Mouse (Mus musculus): ENCODE data around the gene Orm2. TPM values are rescaled to one million over a fixed set of nuclear protein-coding genes. Genes with fewer than 3 reads are reported as not detected.
"Not testable (repeated sequence)": the region's sequence is repeated elsewhere in the genome, so short reads cannot be mapped to it uniquely, and the experiment has no call there.

Orm2 gene
- polyA plus RNA-seq (2015; fragmentation: Nextera tagmentation; extraction: Ambion mirVana) = not detected in 2 replicates

DNA sequence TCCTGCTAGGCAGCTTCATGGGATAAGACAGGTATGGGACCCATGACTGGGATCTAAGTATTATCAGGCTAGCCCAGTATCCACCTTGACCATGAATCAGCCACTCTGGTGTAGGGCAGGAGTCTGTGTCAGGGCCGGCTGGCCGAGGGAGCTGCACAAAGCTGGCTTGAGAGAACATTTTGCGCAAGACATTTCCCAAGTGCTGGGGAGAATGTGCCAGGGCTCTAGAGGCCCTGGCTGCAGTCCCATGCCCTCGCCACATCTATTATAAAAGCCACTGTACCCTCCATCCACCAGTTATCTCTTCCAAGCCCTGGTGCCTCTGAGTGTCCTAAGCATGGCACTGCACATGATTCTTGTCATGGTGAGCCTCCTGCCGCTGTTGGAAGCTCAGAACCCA is at the start of gene Orm2:
Gene Orm2, plus strand, starts transcription at position 300 of the 400 bp plus-strand sequence.
- Histone ChIP-seq H3K4me2 (no peak within 1 kb of the TSS), H3K36me3 (no peaks in the 10 kb centered on the region), H3K4me3 (no peak within 1 kb of the TSS), H3K4me1 (no peaks in the 10 kb centered on the region), H3K9me3 (no peaks in the 10 kb centered on the region), H3K27ac (no peak within 1 kb of the TSS), H3K27me3 (no peaks in the 10 kb centered on the region), H3K9ac (no peak within 1 kb of the TSS)
- 70% methylated on average over 5 of the region's 5 CpGs for WGBS
- ATAC-seq (ENCODE audit: borderline replicate concordance, extremely low read depth, low FRiP score, low TSS enrichment) = no peak

DNA sequence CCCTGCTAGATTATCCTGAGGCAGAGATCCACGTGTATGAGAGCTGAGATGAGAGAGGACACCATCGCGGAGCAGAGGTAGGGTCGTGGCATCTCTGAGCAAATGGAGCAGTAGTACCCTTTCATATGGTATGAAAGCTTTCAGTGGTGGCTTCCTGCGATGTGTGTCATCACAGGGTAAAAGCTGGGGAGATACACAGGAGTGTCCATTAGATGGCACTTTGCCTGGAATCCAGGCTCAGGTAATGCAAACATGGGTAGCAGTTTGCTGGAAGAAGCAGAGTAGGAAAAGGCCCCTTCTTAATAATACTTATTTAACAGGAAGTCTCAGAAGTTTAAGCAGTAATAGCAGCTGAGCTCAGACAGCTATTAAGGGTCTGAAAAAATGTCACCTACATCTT is 48.2 kb upstream of the Orm2 start:
- 71% methylated on average over 5 of the region's 5 CpGs for WGBS
- Histone ChIP-seq H3K4me3 (no peak overlapping the region), H3K4me1 (no peaks in the 10 kb centered on the region), H3K9ac (no peak overlapping the region), H3K36me3 (peaks cover 38% of the 10 kb centered on the region; the same call in 1 of the 2 replicates), H3K27me3 (no peaks in the 10 kb centered on the region), H3K9me3 (no peaks in the 10 kb centered on the region), H3K4me2 (no peak overlapping the region), H3K27ac (no peak overlapping the region)
- ATAC-seq (ENCODE audit: borderline replicate concordance, extremely low read depth, low FRiP score, low TSS enrichment) = no peak

- no peak overlapping the region for H3K27ac ChIP-seq
- H3K9ac ChIP-seq = no peak overlapping the region
- H3K4me1 ChIP-seq = no peaks in the 10 kb centered on the region
- H3K4me2 ChIP-seq = no peak overlapping the region
- no peaks in the 10 kb centered on the region for H3K27me3 ChIP-seq
- H3K9me3 ChIP-seq = no peaks in the 10 kb centered on the region
- H3K4me3 ChIP-seq = no peak overlapping the region
- peaks cover 33% of the 10 kb centered on the region for H3K36me3 ChIP-seq
- 60% methylated on average over 9 of the region's 9 CpGs for WGBS
- ATAC-seq (ENCODE audit: borderline replicate concordance, extremely low read depth, low FRiP score, low TSS enrichment) = no peak; the same call in 1 of the 2 replicates
These were observed 46.0 kb upstream of the Orm2 start for GRCm38 (mm10) chr4:63316076-63316746.

- peaks cover 61% of the 10 kb centered on the region for H3K36me3 ChIP-seq
- 29% methylated on average over 3 of the region's 3 CpGs for WGBS
These were observed 42.7 kb upstream of the Orm2 start for GRCm38 (mm10) chr4:63319566-63319965.

GRCm38 (mm10) chr4:63323275-63323815 is 38.9 kb upstream of the Orm2 start:
- ATAC-seq (ENCODE audit: borderline replicate concordance, extremely low read depth, low FRiP score, low TSS enrichment) = no peak
- WGBS = 80% methylated on average over 8 of the region's 8 CpGs
- Histone ChIP-seq H3K4me3 (no peak overlapping the region), H3K27me3 (no peaks in the 10 kb centered on the region), H3K9ac (no peak overlapping the region), H3K36me3 (peaks cover 68% of the 10 kb centered on the region), H3K9me3 (no peaks in the 10 kb centered on the region), H3K27ac (no peak overlapping the region), H3K4me2 (no peak overlapping the region), H3K4me1 (no peaks in the 10 kb centered on the region)

More at GRCm38 (mm10) chr4:63319566-63319965, 42.7 kb upstream of the Orm2 start:
- H3K9me3 ChIP-seq; H3K27ac ChIP-seq; ATAC-seq (ENCODE audit: borderline replicate concordance, extremely low read depth, low FRiP score, low TSS enrichment); H3K4me2 ChIP-seq; H3K4me3 ChIP-seq; H3K9ac ChIP-seq; H3K4me1 ChIP-seq; H3K27me3 ChIP-seq: not testable (repeated sequence)

- Histone ChIP-seq H3K4me3 (no peak overlapping the region), H3K36me3 (peaks cover 46% of the 10 kb centered on the region), H3K9me3 (no peaks in the 10 kb centered on the region), H3K4me1 (no peaks in the 10 kb centered on the region), H3K9ac (no peak overlapping the region), H3K4me2 (no peak overlapping the region), H3K27me3 (no peaks in the 10 kb centered on the region), H3K27ac (no peak overlapping the region)
- ATAC-seq (ENCODE audit: borderline replicate concordance, extremely low read depth, low FRiP score, low TSS enrichment) = no peak
- WGBS = 88% methylated on average over 4 of the region's 4 CpGs
These were observed 28.8 kb upstream of the Orm2 start for GRCm38 (mm10) chr4:63333403-63333802.

GRCm38 (mm10) chr4:63338414-63339076 is 23.7 kb upstream of the Orm2 start:
- Histone ChIP-seq H3K9ac (no peak overlapping the region), H3K4me1 (no peaks in the 10 kb centered on the region), H3K27ac (no peak overlapping the region), H3K9me3 (no peaks in the 10 kb centered on the region), H3K36me3 (peaks cover 10% of the 10 kb centered on the region), H3K27me3 (no peaks in the 10 kb centered on the region), H3K4me2 (no peak overlapping the region), H3K4me3 (no peak overlapping the region)
- no peak for ATAC-seq (ENCODE audit: borderline replicate concordance, extremely low read depth, low FRiP score, low TSS enrichment)
- WGBS = 58% methylated on average over 3 of the region's 3 CpGs

GRCm38 (mm10) chr4:63342491-63342890 is 19.8 kb upstream of the Orm2 start:
- WGBS = 59% methylated on average over 4 of the region's 4 CpGs
- Histone ChIP-seq H3K9me3 (no peaks in the 10 kb centered on the region), H3K9ac (no peak overlapping the region), H3K36me3 (no peaks in the 10 kb centered on the region), H3K4me3 (no peak overlapping the region), H3K27ac (no peak overlapping the region), H3K4me2 (no peak overlapping the region), H3K27me3 (no peaks in the 10 kb centered on the region), H3K4me1 (no peaks in the 10 kb centered on the region)
- ATAC-seq (ENCODE audit: borderline replicate concordance, extremely low read depth, low FRiP score, low TSS enrichment) = no peak

GRCm38 (mm10) chr4:63343608-63344007 is 18.6 kb upstream of the Orm2 start:
- H3K27ac ChIP-seq = no peak overlapping the region
- no peaks in the 10 kb centered on the region for H3K9me3 ChIP-seq
- no peaks in the 10 kb centered on the region for H3K27me3 ChIP-seq
- H3K4me1 ChIP-seq = no peaks in the 10 kb centered on the region
- no peak for ATAC-seq (ENCODE audit: borderline replicate concordance, extremely low read depth, low FRiP score, low TSS enrichment)
- no peaks in the 10 kb centered on the region for H3K36me3 ChIP-seq
- H3K4me3 ChIP-seq = no peak overlapping the region
- WGBS = 56% methylated on average over 3 of the region's 3 CpGs
- no peak overlapping the region for H3K9ac ChIP-seq
- H3K4me2 ChIP-seq = no peak overlapping the region

DNA sequence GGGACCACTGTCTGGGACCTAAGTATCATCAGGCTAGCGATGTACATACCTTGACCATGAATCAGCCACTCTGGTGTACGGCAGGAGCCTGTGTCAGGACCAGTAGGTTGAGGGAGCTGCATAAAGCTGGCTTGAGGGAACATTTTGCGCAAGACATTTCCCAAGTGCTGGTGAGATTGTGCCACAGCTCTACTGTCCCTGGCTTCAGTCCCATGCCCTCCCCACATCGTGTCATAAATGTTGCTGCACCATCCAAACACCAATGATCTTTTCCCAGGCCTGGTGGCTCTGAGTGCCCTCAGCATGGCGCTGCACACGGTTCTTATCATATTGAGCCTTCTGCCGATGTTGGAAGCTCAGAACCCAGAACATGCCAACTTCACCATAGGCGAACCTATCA is 18.0 kb upstream of the Orm2 start, which contains the start of gene Orm1:
Gene Orm1, plus strand, starts transcription at position 266 of the 400 bp plus-strand sequence.
- WGBS = 68% methylated on average over 8 of the region's 8 CpGs
- H3K4me1 ChIP-seq = no peaks in the 10 kb centered on the region
- no peak within 1 kb of the TSS for H3K9ac ChIP-seq
- H3K27ac ChIP-seq = no peak within 1 kb of the TSS
- no peak within 1 kb of the TSS for H3K4me3 ChIP-seq
- no peaks in the 10 kb centered on the region for H3K9me3 ChIP-seq
- H3K4me2 ChIP-seq = no peak within 1 kb of the TSS
- H3K27me3 ChIP-seq = no peaks in the 10 kb centered on the region
- no peaks in the 10 kb centered on the region for H3K36me3 ChIP-seq
- no peak for ATAC-seq (ENCODE audit: borderline replicate concordance, extremely low read depth, low FRiP score, low TSS enrichment)

DNA sequence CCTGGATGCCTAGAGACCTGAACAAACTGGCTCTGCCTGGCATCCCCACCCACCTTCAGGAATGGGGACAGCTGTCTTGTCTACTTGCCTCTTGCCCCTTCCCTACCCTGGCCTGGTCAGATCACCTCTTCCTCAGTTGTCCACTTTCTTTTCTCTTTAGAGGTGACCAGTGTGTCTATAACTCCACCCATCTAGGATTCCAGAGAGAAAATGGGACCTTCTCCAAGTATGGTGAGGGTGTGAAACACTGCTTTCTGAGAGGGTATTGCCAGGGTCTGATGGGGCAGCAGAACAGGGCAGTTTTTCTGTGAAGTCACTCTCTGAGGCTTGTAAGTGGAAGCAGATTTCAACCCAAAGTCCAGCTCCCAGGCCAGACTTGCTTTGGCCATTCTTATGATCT is 17.0 kb upstream of the Orm2 start:
- Histone ChIP-seq H3K4me2 (no peak overlapping the region), H3K36me3 (no peaks in the 10 kb centered on the region), H3K4me3 (no peak overlapping the region), H3K9ac (no peak overlapping the region), H3K27ac (no peak overlapping the region), H3K27me3 (no peaks in the 10 kb centered on the region), H3K9me3 (no peaks in the 10 kb centered on the region), H3K4me1 (no peaks in the 10 kb centered on the region)
- no peak for ATAC-seq (ENCODE audit: borderline replicate concordance, extremely low read depth, low FRiP score, low TSS enrichment)

- no peak for ATAC-seq (ENCODE audit: borderline replicate concordance, extremely low read depth, low FRiP score, low TSS enrichment)
- WGBS = 79% methylated on average over 4 of the region's 4 CpGs
- no peaks in the 10 kb centered on the region for H3K9me3 ChIP-seq
These were observed 15.6 kb upstream of the Orm2 start for GRCm38 (mm10) chr4:63346659-63347058.

More at GRCm38 (mm10) chr4:63346659-63347058, 15.6 kb upstream of the Orm2 start:
- no peaks in the 10 kb centered on the region for H3K27me3 ChIP-seq
- no peaks in the 10 kb centered on the region for H3K36me3 ChIP-seq
- no peaks in the 10 kb centered on the region for H3K4me1 ChIP-seq
- H3K4me2 ChIP-seq = no peak overlapping the region
- H3K27ac ChIP-seq = no peak overlapping the region
- no peak overlapping the region for H3K4me3 ChIP-seq
- H3K9ac ChIP-seq = no peak overlapping the region

Data from lung, embryonic 15.5 days (tissue).